Mouse (Mus musculus) monocyte, adult 59 days (primary cell): ENCODE data around the gene Nlrp6. TPM values are rescaled to one million over a fixed set of nuclear protein-coding genes. Genes with fewer than 3 reads are reported as not detected.

Source experiments
- total RNA-seq, 2 experiments: library from RNA; stranded (reverse); gene quantifications; one replicate each; pipeline ENCODE4 v1.2.4; 2023

The Nlrp6 gene
- total RNA-seq, result not detected

GRCm38 (mm10) chr7:140920418-140921029 is at the start of gene Nlrp6:
Gene Nlrp6, plus strand, starts transcription at chr7:140920902.

GRCm38 (mm10) chr7:140881696-140882468 is 38.8 kb upstream of the Nlrp6 start, which contains the start of the genes Psmd13 and Sirt3:
Gene Psmd13, plus strand, starts transcription at chr7:140881968.
Gene Sirt3, minus strand, starts transcription at chr7:140882309.

DNA sequence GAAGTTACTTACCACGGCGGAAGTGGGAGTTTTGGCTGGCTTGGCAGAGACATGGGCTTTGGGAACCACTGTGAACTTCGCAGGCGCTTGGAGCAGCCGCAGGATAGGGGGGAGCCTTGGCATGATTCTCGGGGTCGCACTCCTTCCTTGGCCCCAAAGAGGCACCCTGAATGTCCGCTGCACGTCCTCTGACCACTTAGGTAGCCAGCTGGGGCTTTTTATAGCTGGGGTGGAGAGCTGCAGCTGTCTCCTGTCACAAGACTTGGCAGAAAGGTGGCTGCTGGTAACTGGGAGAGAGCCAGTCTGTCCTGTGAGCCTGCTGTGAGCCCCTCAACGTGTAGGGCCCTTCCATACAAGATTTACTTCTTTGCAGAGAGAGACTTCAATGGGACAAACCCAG is 20.5 kb upstream of the Nlrp6 start, which contains the start of gene Cox8b:
Gene Cox8b (minus strand): TSS at position 227 of the 400 bp plus-strand sequence.

DNA sequence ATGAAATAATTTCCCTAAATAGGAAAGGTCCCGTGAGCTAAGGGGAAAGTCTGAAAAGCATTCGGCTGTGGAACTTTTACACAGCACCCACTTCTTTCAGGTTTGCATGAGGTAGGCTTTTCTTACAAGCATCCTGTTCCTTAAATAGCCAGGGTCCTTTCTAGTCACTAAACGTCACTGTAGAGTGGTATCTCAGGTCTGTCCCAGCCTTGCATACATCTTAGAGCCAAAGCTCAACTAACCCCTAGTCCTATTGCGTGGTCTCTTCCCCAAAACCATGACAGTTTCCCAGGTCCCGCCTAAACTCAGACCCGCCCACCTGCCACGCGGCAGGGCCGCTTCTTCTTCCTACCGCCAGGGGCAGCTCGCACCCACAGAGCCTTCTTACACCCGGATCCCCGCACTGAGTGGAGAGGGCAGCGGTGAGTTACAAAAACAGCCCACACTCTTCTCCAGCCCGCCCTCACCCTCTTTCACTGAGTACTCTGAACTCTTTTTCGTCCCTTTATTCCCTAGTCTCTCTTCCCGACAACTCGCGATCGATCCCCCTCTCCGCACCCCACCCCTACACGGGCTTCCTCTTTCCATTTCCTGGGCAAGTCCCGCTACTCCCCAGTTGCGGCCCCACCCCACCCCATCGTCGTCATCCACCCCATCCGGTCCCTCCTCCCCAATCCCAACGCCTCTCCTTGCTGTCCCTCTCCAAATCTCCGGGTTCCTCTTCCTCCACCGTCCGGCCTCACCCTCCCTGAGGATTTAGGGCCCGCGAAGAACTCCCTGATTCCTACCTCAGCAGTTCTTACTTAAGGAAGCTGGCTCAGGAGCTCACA is 20.7 kb downstream of the Nlrp6 start, which contains the start of gene Pgghg:
Gene Pgghg (plus strand): TSS at position 170 of the 830 bp plus-strand sequence.

DNA sequence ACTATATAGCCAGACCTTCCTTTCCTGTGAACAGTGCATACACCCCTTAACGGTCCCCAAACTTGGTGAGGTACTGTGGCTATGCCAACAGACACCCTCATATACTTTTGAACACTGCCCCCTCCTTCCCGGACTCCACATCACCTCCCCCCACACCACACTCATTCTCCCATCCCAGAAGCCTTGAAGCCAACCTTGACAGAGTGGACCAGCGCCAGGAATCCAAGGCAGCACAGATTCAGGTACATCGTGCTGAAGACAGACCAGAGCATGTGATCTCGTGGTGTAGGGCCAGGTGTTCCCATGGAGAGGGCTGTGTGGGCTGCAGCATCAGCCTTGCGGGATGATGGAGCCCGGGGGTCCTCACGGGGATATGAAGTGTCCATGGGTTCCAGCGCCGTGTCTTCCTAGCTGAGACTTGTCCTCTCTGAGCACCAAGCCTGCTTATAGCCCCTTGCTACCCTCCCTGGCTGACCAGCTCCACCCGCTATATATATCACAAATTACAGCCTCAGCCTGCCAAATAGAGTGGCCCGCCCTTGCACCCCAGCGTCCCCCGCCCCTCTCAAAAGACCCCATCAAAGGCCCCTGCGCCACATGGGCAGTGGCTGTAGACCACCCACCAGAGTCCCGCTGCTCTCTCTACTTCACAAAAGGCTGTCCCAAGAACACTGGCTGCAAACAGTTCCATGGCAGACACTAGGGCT is 29.3 kb downstream of the Nlrp6 start, which contains the start of gene Ifitm5:
Gene Ifitm5 (minus strand): TSS at position 468 of the 707 bp plus-strand sequence.

GRCm38 (mm10) chr7:140955758-140956555 is 35.3 kb downstream of the Nlrp6 start, which contains the start of the genes Gm45717 and Ifitm2:
Gene Gm45717, minus strand, starts transcription at chr7:140955937.
Gene Ifitm2, minus strand, starts transcription at chr7:140955987.

GRCm38 (mm10) chr7:140966921-140967320 is 46.2 kb downstream of the Nlrp6 start, which contains the start of gene Ifitm1:
Gene Ifitm1, plus strand, starts transcription at chr7:140967221.

Other genes with a start within 250 kb of the Nlrp6 start
- not detected for gene Olfr45, start 239.0 kb upstream of the Nlrp6 start, total RNA-seq
- not detected for gene Olfr541, start 223.6 kb upstream of the Nlrp6 start, total RNA-seq
- gene Cyp2e1, start 157.2 kb upstream of the Nlrp6 start, total RNA-seq, result not detected
- not detected for gene Syce1, start 133.1 kb upstream of the Nlrp6 start, total RNA-seq
- under 1 TPM in 1 of 2 experiments, not detected in 1; 0.16 TPM for gene Zfp941, start 98.7 kb upstream of the Nlrp6 start, total RNA-seq
- not detected for gene Urah, start 85.9 kb upstream of the Nlrp6 start, total RNA-seq
- gene Scgb1c1, start 75.4 kb upstream of the Nlrp6 start, total RNA-seq, result not detected
- gene Odf3, start 73.1 kb upstream of the Nlrp6 start, total RNA-seq, result not detected
- not detected for gene Gm45785, start 64.6 kb upstream of the Nlrp6 start, total RNA-seq
- 100 to 1,000 TPM in 1 of 2 experiments, 10 to 100 TPM in 1; 99.0 to 111 TPM for gene Ric8a, start 63.9 kb upstream of the Nlrp6 start, total RNA-seq
- gene Bet1l, start 63.3 kb upstream of the Nlrp6 start, total RNA-seq, result 10 to 100 TPM; 20.9 to 27.1 TPM
- gene Psmd13, start 38.9 kb upstream of the Nlrp6 start, total RNA-seq, result 10 to 100 TPM; 75.0 to 81.5 TPM
- gene Sirt3, start 38.6 kb upstream of the Nlrp6 start, total RNA-seq, result 10 to 100 TPM; 11.4 to 16.2 TPM
- not detected for gene Cox8b, start 20.5 kb upstream of the Nlrp6 start, total RNA-seq
- 10 to 100 TPM; 21.1 to 25.3 TPM for gene Pgghg, start 20.5 kb downstream of the Nlrp6 start, total RNA-seq
- gene Ifitm5, start 29.4 kb downstream of the Nlrp6 start, total RNA-seq, result 1 to 10 TPM; 3.9 to 6.1 TPM
- not detected for gene Gm45717, start 35.0 kb downstream of the Nlrp6 start, total RNA-seq
- 1,000 to 10,000 TPM; 1,104 to 1,118 TPM for gene Ifitm2, start 35.1 kb downstream of the Nlrp6 start, total RNA-seq
- 10 to 100 TPM; 85.9 to 92.5 TPM for gene Ifitm1, start 46.3 kb downstream of the Nlrp6 start, total RNA-seq
- 1,000 to 10,000 TPM; 1,975 to 2,125 TPM for gene Ifitm3, start 89.9 kb downstream of the Nlrp6 start, total RNA-seq
- 100 to 1,000 TPM; 424 to 464 TPM for gene Ifitm6, start 97.0 kb downstream of the Nlrp6 start, total RNA-seq
- gene Gm17387, start 108.2 kb downstream of the Nlrp6 start, total RNA-seq, result not detected
- under 1 TPM in 1 of 2 experiments, not detected in 1; 0.27 TPM for gene B4galnt4, start 140.2 kb downstream of the Nlrp6 start, total RNA-seq
- 1 to 10 TPM; 5.5 to 7.9 TPM for gene Pkp3, start 157.3 kb downstream of the Nlrp6 start, total RNA-seq
- gene Sigirr, start 179.7 kb downstream of the Nlrp6 start, total RNA-seq, result 1 to 10 TPM; 3.8 to 9.0 TPM
- gene Ano9, start 196.9 kb downstream of the Nlrp6 start, total RNA-seq, result not detected
- gene Ptdss2, start 201.5 kb downstream of the Nlrp6 start, total RNA-seq, result 1 to 10 TPM; 6.3 to 8.8 TPM